Mouse (Mus musculus) adrenal gland (tissue): ENCODE results near the gene Mettl8.

Experiments
- intact Hi-C: fragments of 180-260 bp; cut with DNase I; formaldehyde crosslinking; loops from one replicate; pipeline ENCODE4 v1.15.1; 2025

Mettl8 gene

DNA sequence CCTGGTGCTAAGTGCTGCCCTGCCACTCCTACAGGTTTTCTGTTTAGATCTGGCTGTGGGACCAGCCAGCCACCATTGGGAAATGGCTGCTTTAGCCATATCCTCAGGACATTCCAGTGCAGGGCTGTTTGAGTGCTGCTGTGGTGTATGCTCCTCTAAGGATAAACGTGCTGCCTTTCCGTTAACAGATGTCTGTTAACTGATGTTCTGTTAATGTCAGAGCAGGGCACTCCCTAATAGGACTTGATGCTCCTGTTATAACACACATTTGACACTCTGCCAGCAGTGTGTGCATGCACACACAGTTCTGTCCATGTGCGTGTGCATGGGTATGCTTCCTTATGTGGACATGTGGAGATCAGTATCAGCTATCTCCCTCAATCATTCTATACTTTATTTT, 61.6 kb downstream of the Mettl8 start:
- intact Hi-C loops = no loop called here

DNA sequence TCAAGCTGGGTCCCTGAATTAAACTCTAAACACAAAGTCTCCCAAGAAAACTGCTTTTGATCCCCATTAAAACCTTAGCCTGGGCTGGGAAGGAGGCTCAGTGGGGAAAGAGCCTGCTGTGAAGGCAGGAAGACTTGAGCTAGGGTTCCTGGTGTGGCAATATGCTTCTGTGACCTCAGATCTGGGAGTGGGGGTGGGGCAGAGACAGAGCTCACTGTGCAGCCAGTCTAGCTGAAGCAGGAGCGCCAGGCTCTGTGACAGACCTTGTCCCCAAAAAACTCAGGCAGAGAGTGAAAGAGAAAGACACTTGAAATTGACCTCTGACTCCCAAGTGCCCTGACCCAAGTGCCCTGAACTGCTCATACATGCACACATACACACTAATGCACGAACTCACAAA, 62.7 kb downstream of the Mettl8 start:
- intact Hi-C loops = no loop called here

DNA sequence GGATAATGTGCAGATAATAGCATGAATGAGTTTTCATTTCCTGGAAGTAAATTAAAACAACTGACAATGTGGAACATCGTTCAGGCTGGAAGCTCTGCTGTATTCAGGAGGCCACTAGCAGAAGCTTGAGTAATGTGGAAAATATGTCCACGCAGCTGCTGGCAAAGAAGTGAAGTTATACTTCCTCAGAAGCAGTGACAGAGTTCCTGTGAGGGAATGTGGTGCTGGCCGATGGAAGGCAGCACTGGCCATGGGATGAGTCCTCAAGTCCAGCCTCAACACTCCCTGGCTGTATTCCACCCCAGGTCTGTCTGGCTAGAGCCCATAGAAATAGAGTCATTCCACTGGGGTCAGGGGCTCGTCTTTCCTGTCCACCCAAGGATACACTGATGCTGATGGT, 65.2 kb downstream of the Mettl8 start:
- intact Hi-C loops = no loop called here

DNA sequence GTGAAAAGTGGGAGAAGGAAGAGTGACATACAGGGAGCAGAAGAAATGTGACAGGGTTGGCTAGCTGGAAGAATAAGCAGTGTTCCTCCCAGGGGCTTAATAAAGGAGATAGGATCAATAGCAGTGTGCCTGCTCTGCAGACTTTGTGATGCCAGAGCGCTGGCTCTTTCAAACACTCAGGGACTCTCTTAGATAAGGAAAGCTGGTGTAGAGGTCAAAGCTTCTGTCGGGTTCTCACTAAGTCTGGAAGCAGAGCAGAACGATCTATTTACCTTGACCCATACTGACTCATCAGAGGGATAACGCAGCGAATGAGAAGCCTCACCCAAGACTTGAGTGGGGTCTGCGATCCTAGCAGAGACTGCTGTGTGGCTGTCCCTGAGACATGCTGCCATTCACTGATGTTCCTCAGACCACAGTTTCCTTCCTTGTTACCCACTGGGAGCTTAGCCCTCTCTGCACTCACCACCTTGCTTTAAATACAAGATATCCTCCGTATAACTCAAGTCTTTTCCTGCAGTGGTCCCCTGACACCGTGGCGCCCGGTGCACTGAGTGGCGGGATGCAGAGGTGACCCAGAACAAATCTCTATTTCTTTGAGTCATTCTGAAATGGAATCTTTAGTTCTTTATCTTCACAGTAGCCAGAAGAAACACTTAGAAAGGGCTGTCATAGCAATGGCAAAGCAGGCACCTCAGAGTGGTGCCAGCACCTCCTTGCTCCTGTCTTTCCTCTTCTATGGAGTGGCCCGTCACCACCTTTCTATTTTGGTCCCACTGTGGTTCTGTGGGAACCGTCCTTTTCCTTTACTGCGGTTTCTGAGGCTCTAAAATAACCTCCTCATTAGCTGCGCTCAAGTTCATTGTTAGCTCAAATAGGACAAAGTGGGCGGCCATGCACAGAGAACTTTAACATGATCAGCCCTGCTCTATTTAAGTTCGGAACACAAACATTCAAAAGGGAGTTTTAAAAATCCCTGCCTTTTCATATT, 65.9 kb downstream of the Mettl8 start:
- intact Hi-C loops = no loop called here

DNA sequence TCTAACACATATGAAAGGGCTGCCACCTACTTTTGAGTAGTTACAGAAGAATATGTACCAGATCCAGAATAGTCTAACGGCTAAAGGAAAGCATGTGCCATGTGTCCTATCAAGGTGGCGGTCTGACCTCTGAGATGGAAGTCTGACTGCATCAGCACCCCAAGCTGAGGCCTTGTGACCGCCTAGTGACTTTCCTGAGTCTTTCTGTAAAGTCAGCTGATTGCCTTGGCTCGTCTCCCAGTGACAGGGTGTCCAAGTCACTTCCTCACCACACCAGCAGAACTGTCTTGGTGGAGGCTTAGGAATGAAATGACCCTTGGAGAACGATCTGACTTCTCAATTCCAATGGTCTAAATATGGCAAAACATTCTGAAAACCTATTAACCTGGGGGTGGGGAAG, 77.1 kb downstream of the Mettl8 start:
- intact Hi-C loops = no loop called here

DNA sequence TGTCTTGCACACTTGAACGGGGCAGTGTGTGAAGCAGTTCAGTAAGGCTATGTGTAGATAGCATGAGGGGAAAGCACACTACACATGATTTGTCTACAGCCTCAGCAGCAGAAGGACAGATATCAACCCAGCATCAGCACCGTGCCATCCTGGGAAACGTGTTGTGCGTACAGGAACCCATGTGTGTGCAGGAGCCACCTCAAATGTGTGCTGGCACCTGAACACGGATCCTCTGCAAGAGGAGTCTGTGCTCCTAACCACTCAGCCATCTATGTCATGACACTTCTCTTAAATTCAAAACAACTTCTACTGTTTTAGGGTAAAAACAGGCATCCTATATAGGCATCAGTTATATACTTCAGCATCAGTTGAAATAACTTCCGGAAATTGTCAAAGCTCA, 80.6 kb downstream of the Mettl8 start:
- intact Hi-C loops = no loop called here

DNA sequence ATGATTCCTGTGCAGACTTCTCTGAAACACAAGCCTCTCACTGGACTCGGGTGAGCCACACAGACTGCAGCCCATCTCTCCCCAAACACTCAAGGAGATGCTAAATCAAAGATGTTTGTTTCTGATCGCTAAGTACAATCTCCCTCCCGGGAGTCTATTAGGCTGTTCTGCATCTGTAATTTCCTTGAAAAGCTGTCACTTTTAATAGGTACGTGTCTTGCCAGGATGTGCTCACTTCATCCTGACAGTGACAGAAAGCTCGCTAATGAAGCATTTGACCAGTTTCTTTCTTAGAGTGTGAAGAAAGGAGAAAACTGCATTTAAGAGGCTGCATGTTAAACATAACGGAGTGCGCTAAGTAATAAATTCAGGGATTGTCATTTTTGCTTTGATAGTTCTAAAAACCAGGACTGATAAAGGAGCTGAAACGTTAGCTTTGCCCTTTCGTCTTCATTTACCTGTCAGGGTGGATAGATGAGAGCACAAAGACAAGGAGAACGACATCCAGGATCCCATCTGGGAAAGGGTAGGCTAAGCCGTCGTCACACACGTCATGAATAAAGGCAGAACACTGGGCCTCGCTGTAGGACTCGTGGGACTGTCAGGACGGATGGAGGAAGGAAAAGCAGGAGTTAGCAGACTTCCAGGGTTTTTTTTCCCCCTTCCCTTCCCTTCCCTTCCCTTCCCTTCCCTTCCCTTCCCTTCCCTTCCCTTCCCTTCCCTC, 82.4 kb downstream of the Mettl8 start:
- intact Hi-C loops = no loop called here

DNA sequence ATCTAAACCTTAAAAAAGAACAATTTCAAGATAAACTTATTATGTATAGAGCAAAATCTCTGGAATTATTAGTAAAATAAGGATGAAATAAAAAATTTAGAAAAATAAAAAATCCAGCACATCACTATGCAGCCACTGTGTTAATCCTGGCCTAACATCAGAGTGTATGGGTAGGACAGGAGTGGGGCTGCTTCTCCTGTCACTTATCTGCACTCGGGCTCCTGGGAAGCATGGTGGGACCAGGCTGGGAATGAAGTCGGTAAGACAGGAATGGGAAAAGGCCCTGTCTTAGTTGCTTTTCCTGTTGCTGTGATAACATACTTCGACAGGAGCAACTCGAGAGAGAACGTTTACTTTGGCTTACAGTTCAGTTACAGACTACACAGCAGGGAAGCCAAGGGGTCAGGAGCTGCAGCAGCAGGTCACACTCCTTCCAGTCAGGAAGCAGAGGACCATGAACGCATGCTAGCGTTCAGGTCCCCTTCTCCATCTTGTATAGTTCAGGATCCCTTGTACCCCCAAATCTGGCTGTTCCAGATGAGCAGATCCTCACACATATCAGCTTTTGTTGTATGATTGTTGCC, 85.1 kb downstream of the Mettl8 start:
- intact Hi-C loops = no loop called here

DNA sequence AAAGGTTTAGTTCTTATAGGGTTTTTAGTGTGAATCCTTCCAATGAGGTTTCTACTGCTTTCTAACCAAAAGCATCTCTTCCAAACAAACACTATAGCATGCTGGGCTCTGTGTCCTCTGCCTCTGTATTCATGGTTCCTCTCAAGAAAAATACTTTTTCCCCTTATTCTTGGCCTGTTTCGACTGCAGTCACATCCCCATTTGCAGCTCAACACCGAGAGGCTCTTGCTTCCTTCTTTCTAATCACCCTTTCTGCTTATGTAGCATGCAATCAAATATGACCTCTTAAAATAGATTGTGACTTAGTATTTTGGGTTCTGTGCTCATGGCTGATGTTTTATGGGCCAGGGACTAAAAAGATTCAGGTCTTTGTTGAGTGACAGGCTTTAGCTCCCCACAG, 87.1 kb downstream of the Mettl8 start:
- intact Hi-C loops = no loop called here

DNA sequence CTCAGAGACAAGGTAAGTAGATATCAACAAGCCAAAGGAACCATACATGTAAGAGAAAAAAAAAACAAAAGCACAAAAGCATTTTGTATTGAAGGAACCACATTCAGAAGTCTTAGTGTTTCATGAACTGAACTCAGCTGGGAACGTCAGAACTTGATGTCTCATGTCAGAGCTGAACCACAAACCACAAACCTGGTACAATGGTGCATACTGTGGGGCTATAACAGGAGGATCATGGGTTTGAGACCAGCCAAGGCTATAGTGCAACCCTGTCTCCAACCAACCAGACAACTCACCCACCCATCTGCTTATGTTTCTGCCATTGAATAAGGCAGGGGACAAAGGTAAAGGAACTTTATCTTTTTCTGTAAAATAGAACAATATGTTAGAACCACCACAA, 88.2 kb downstream of the Mettl8 start:
- intact Hi-C loops = no loop called here

DNA sequence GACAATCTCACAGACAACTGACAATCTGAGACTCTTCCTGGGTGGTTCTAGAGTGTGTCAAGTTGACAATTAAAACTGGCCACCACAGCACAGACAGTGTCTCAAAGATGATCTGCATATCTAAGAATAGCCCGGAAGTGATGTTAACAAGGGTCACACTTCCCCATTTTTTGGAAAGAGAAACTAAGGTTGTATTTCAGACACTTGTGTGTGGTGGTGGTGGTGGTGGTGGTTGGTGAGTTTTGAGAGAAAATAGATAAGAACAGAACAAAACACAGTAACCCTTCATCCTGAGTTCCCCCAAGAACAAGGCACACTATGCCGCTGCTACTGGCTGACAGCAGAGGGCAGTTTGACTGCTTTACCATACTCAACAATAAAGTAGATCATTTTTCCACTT, 90.6 kb downstream of the Mettl8 start:
- intact Hi-C loops = no loop called here

DNA sequence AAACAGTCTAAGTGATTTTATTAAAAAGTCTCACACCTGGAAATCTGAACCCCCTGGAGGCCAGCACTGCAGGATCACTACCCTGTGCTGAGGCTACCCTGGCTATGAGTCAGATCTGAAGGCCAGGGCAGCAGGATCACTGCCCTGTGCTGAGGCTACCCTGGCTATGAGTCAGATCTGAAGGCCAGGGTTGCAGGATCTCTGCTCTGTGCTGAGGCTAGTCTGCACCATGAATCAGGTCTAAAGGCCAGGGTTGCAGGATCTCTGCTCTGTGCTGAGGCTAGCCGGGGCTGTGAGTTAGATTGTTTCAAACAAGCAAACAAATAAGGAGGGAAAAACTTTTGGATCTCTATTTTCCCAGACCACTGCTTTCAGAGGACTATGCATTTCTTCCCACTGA, 92.5 kb downstream of the Mettl8 start:
- intact Hi-C loops = no loop called here

DNA sequence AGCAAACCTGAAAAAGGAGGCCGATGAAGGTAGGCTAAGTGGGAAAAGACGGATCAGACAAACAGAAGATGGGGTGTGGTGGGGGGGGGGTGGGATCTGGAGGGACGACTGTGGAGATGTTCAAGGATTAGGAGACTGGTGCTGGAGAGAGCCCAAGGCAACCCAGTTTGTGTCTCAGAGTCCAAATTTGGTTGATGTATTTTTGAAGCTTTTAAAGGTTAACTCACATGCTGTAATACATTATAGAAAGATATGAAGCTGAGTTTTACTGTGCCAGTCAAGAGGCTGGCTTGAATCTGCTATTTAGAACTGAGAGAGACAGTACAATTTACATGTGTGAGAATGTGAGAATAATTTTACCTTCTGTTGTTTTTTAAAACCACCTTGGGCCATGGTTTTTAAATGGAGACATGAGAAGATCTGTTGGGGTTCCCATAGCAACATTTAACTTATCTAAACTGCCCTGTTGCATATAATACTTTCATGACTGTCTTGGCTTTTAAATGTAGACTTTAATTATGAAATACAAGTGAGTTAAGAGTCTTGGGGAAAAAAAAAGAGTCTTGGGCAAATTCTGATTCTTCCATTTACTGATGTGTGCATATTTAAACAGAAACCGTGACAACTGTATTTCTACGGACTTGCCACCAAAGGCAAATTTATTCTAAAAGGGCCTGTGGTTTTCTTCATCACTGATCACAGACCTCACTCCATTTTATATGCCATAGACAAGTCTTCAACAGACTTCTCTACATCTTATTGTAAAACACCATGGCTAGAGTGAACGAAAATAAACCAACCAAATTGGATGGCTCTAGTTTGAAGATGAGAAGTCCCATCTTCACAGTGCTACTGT, 94.1 kb downstream of the Mettl8 start:
- intact Hi-C loops = no loop called here

DNA sequence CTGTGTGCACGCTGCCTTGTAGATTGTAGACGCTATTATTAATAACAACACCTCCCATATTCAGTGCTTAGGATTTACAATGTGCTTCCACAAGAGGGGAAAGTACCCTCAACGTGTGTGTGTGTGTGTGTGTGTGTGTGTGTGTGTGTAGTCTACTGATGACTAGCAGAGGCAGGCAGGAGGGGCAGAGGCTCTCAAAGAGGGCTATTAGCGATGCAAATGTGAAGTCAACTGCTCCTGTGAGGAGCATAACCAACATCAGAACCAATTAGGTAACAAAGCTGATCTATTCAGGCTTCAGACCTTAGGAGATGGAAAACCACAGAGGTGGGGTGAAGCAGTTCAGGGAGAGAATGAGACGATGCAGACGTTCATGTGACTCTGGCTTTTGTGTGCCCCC, 95.3 kb downstream of the Mettl8 start:
- intact Hi-C loops = no loop called here

DNA sequence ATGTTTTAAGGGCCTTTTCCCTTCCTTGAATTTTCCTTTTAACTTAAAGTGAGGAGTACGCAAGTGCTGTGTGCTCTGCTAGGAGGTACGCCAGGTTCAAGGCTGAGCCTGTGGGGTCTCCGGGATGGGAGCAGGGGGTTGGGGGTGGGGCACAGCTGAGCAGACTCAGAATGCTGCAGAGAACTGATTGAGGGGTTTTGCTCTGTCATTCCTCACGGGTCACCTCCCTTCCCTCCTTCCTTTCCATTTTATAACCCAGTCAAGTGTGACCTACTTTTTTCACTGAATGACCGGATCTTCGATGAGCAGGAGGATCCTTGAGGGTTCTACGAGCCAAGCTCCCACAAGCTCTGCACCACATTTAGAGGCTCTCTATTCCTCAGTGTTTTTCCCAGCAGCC, 96.0 kb downstream of the Mettl8 start:
- intact Hi-C loops = no loop called here

DNA sequence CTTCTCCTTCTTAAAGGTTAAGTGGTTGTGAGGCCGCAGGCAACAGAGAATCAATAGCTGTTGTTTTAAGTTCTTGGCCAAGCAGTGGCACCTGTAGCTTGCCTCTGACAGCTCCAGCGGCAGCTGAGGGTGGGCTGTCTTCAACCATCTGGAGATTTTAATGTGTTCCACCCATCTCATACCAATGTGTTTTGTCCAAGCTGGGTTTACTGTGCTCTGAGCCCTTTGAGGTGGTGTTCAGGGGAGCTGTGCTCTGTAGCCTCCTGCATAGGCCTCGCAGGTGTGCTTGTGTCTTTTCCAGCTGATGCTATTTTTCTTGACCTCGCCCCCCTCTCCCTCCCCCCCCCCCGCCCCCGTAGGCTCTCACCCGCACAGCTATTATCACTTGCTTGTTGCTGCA, 96.8 kb downstream of the Mettl8 start:
- intact Hi-C loops = no loop called here

DNA sequence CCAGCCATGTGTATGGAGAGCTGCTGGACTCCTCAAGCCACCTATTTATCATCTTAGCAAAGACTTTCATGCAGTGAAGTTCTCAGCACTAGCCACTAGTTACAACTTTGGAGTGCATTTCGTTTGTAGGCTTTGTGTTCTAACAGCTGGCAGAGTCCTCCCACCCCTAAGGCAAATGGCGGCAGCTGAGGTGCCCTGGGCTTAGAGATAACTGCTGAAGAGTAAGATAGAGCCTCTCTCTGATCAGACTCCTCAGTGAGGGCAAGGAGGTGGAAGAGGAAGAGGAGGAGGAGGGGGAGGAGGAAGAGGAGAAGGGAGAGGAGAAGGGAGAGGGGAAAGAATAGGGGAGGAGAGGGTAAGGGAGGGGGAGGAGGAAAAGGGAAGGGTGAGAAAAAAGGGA, 101.8 kb downstream of the Mettl8 start:
- intact Hi-C loops = no loop called here

DNA sequence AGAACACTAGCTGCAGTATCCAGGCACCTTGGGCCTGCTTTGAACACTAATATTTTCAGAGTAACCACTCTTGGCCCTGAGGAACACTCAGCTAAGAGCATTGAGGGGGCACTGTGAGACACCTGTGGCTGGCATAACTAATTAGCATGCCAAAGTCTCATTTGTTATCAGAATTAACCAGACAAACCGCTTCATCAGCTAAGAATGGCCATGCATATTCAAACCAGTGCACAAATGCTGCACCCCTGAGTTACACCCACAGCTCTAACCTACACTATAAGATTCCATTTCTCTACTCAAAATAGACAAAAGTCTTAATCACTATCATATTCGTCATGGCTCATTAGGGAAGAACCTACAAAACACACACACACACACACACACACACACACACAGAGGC, 103.4 kb downstream of the Mettl8 start:
- intact Hi-C loops = no loop called here

DNA sequence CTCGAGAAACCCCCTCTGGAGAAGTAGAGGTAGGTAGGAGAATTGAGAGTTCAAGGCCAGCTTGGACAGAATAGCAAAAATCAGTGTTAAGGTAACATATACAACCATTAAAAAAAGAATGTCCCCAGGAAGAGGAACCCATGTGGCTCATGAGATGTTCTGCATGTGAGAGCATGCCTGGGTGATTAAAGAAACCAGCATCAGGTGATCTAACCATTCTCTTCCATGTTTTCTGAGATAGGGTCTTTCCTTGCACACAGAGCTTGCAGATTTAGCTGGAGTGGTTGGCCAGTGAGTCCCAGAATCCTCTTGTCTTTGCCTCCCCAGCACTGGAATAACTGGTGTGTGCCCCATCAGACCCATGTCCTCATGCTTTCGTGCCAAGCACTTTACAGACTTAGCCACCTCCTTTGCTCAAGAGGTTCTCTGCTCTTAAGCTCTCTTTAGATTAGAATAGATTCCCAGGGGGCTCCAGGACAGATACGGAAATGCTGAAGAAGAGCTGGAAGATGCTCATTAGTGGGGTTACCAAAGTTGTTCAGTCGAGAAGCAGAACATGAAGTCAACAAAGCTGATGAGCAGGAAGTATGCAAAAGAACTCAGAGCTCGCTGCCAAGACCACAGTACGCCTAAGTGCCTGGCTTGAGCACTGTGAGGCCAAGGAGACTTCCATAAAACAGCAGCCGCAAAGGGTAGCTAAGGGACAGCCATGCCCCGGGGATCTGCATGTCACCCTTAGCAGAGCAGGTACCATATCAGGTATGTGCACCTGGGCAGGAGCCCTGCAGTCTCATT, 110.7 kb downstream of the Mettl8 start:
- intact Hi-C loops = no loop called here

DNA sequence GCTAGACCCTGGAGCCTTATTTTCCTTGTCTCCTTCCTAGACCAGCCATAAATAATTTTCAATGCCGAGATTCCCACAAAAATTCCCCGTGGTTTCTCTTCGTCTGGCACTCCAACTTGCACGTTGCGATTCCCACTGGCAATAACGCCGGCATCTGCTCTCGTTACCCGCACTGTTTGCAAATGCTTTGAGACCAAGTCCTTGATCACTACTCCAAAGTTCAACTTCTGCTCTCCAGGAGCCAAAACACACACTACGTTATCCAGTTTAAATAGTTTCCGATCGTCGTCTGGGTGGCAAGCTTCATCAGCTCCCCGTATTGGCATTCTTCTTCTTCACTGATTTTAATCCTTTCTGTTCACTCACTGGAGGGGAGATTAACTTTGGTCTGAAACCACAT, 114.6 kb downstream of the Mettl8 start:
- intact Hi-C loops = no loop called here
